Mouse (Mus musculus) cerebellum, adult 11-12 months (tissue): ENCODE measurements around the gene Ccar1.
"Not testable (repeated sequence)": the region's sequence is repeated elsewhere in the genome, so short reads cannot be mapped to it uniquely, and the experiment has no call there.

ENCODE experiments used
- DNase-seq: peaks from one replicate; pipeline ENCODE4 v3.0.0; 2022

The Ccar1 gene

DNA sequence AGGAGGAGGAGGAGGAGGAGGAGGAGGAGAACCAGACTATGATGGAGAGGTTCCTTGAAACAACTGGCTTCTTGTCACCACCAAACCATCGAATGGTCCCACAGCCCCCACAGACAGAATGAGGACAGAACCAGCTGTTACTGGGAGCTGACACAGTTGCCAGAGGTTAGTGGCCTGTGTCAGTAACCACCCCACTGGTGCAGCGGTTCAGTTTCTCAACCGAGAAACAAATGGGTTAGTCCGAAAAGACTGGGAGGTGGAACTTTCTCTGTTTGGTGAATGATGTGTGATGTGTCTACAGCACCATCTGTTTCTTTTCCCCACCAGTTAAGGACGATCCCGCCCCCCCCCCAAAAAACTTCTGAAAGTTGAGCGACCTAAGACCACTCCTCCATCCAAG lies 67.2 kb downstream of the Ccar1 start:
- DNase-seq, result no peak

DNA sequence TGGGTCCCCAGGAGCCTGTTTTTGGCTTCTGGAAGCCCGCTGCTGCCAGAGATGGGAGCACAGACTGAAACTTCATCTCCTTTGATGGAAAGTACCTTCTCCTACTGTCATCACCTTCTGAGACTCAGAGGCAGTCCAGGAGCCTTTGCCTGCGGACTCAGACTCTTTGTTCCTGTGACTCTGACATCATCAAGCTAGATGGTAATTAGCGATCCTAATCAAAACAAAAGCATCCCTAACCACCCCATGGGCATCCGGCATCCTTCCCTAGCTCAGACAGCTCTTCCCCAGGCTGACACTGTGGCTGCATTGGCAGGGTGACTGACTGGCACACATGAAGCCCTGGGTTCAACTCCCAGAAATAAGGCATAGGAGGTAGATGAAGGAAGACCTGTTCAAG lies 69.4 kb downstream of the Ccar1 start:
- DNase-seq, result no peak

GRCm38 (mm10) chr10:62720574-62720973 lies 71.5 kb downstream of the Ccar1 start:
- not testable (repeated sequence) for DNase-seq

DNA sequence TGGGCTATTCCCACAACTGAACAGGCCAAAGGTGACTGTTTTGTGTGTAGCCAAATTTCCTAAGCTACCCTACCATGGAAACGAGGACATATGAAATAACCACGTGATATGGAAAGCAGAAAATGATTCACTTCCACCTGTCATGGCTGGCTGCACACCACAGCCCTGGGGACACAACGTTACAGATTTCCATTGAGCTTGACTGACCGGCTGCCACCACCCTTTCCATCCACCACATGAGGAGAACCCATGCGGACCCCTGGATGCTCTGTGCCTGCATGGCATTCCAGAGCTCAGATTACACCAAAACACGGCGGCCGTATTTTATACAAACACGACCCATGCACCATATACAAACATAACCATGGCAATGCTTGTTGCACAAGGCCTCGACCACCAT lies 78.6 kb downstream of the Ccar1 start:
- DNase-seq, result no peak

DNA sequence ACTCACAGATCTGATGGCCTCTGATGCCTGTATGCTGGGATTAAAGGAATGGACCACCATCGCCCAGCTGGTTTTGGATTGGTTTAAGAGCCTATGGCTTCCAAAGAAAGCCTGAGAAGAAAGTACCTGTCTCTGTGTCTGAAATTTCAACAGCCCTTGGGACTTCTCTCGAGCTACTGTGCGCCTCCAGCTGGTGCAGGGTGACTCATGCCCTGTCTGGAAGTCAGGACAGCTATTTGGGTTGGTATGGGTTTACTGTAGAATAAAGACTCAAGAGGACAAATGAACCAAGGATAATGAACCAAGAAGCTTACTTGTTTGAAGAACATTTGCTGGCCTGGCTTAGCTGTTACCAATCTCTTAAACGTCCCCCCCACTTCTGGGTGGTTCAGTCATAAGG lies 88.5 kb downstream of the Ccar1 start:
- DNase-seq, result no peak

GRCm38 (mm10) chr10:62702436-62702835 lies 89.7 kb downstream of the Ccar1 start:
- no peak for DNase-seq
